Mouse (Mus musculus) liver, adult 2 months (tissue): ENCODE results near the gene Lrp6. TPM values are rescaled to one million over a fixed set of nuclear protein-coding genes. Genes with fewer than 3 reads are reported as not detected.

Source experiments
- DNase-seq: peaks from one replicate; pipeline ENCODE4 v3.0.0-alpha.2; 2011; ENCODE audit warnings: low read depth, low spot score; ENCODE audit errors: extremely low read depth
- H3K27ac ChIP-seq: fragments of 200-500 bp; replicated peaks from 2 replicates; pipeline ENCODE4 v1.5.1; 2012; ENCODE audit warnings: low read depth, mild to moderate bottlenecking, control low read depth, inconsistent platforms, low read length; ENCODE audit not compliant: insufficient read depth
- H3K27me3 ChIP-seq: fragments of 200-500 bp; 2 replicates; pipeline ENCODE4 v1.6.1; 2012; ENCODE audit warnings: mild to moderate bottlenecking, moderate library complexity, low read length, inconsistent platforms; ENCODE audit not compliant: control insufficient read depth, insufficient read depth
- H3K36me3 ChIP-seq: fragments of 200-500 bp; 2 replicates; pipeline ENCODE4 v1.6.1; 2012; ENCODE audit warnings: low read length, inconsistent platforms; ENCODE audit not compliant: control insufficient read depth, insufficient read depth
- H3K4me1 ChIP-seq: fragments of 200-500 bp; 2 replicates; pipeline ENCODE4 v1.6.1; 2011; ENCODE audit warnings: low read length; ENCODE audit not compliant: control insufficient read depth, insufficient read depth
- H3K4me3 ChIP-seq: fragments of 200-500 bp; 2 replicates; pipeline ENCODE4 v1.5.1; 2011; ENCODE audit warnings: low read depth, mild to moderate bottlenecking, control low read depth, low read length, moderate library complexity; ENCODE audit not compliant: insufficient read depth
- H3K79me2 ChIP-seq: fragments of 200-500 bp; 2 replicates; pipeline ENCODE4 v1.6.1; 2012; ENCODE audit warnings: inconsistent platforms, mild to moderate bottlenecking, low read length, moderate library complexity; ENCODE audit not compliant: control insufficient read depth, insufficient read depth
- H3K9ac ChIP-seq: fragments of 200-500 bp; 2 replicates; pipeline ENCODE4 v1.6.1; 2012; ENCODE audit warnings: low read depth, mild to moderate bottlenecking, control low read depth, inconsistent platforms, low read length
- CTCF ChIP-seq: fragments of 200-500 bp; IDR thresholded peaks from 2 replicates; pipeline ENCODE4 v1.5.1; 2011; ENCODE audit warnings: low read depth, low read length, control low read depth
- POLR2A ChIP-seq: fragments of 200-500 bp; IDR thresholded peaks from 2 replicates; pipeline ENCODE4 v1.6.1; 2011; ENCODE audit warnings: low read length, control low read depth; ENCODE audit not compliant: insufficient read depth; ENCODE audit errors: extremely low read depth
- WGBS: fragments of 180-500 bp; shearing (Covaris S2); methylation state at CpG from one replicate; pipeline ENCODE4 v1.1.7; 2018; 5-methylcytosine and 5-hydroxymethylcytosine counted together
- polyA plus RNA-seq: library from polyadenylated mRNA; depleted of rRNA; stranded (reverse); fragments of >200 nt; gene quantifications from 2 replicates; pipeline ENCODE4 v1.2.3, GENCODE M21; 2012
- total RNA-seq: library from RNA; depleted of rRNA; stranded (reverse); fragments of >200 nt; gene quantifications from 2 replicates; pipeline ENCODE4 v1.2.3, GENCODE M21; 2014

Gene Lrp6
- total and polyA plus RNA-seq, 2 experiments: 15.0 to 48.2 TPM

- Histone ChIP-seq H3K4me1 (peaks cover 35% of the 10 kb centered on the region), H3K79me2 (peaks cover 27% of the 10 kb centered on the region), H3K27me3 (no peaks in the 10 kb centered on the region), H3K9ac (no peak overlapping the region), H3K27ac (peak overlapping the region; percentile 15), H3K36me3 (no peaks in the 10 kb centered on the region), H3K4me3 (no peak overlapping the region)
- peak; percentile 63 for DNase-seq
- TF ChIP-seq CTCF: no peak
- no peak for TF ChIP-seq POLR2A
- 32% methylated on average over 7 of the region's 7 CpGs for WGBS
These were observed 10.4 kb downstream of the Lrp6 start for GRCm38 (mm10) chr6:134556185-134556950.

- Histone ChIP-seq H3K79me2 (peaks cover 32% of the 10 kb centered on the region), H3K4me3 (no peak overlapping the region), H3K36me3 (no peaks in the 10 kb centered on the region), H3K27ac (no peak overlapping the region), H3K27me3 (no peaks in the 10 kb centered on the region), H3K4me1 (peaks cover 30% of the 10 kb centered on the region), H3K9ac (no peak overlapping the region)
- 17% methylated on average over 3 of the region's 3 CpGs for WGBS
- no peak for TF ChIP-seq POLR2A
- TF ChIP-seq CTCF: no peak
- peak; percentile 97 for DNase-seq
These were observed 11.6 kb downstream of the Lrp6 start for GRCm38 (mm10) chr6:134555178-134555577.

GRCm38 (mm10) chr6:134554230-134554629 is 12.5 kb downstream of the Lrp6 start:
- Histone ChIP-seq H3K4me1 (peaks cover 25% of the 10 kb centered on the region), H3K36me3 (no peaks in the 10 kb centered on the region), H3K27ac (no peak overlapping the region), H3K79me2 (peaks cover 28% of the 10 kb centered on the region), H3K27me3 (no peaks in the 10 kb centered on the region), H3K9ac (no peak overlapping the region), H3K4me3 (no peak overlapping the region)
- no peak for DNase-seq
- 18% methylated on average over 4 of the region's 4 CpGs for WGBS
- TF ChIP-seq POLR2A (no peak), CTCF (no peak)

- Histone ChIP-seq H3K27me3 (no peaks in the 10 kb centered on the region), H3K36me3 (no peaks in the 10 kb centered on the region), H3K4me3 (no peak overlapping the region), H3K27ac (no peak overlapping the region), H3K79me2 (peaks cover 33% of the 10 kb centered on the region), H3K4me1 (peaks cover 13% of the 10 kb centered on the region), H3K9ac (no peak overlapping the region)
- 73% methylated on average over 1 of the region's 1 CpGs for WGBS
- TF ChIP-seq CTCF (no peak), POLR2A (no peak)
- no peak for DNase-seq
These were observed 15.8 kb downstream of the Lrp6 start for GRCm38 (mm10) chr6:134551007-134551406.

- H3K9ac ChIP-seq: no peak overlapping the region
- no peaks in the 10 kb centered on the region for H3K27me3 ChIP-seq
- DNase-seq: peak; percentile 33
- H3K79me2 ChIP-seq: peaks cover 33% of the 10 kb centered on the region
- WGBS: 78% methylated on average over 1 of the region's 1 CpGs
- H3K27ac ChIP-seq: no peak overlapping the region
- no peaks in the 10 kb centered on the region for H3K36me3 ChIP-seq
- no peak overlapping the region for H3K4me3 ChIP-seq
- peaks cover 10% of the 10 kb centered on the region for H3K4me1 ChIP-seq
- TF ChIP-seq POLR2A: no peak
These were observed 16.4 kb downstream of the Lrp6 start for GRCm38 (mm10) chr6:134550396-134550795.

GRCm38 (mm10) chr6:134544843-134545242 is 21.9 kb downstream of the Lrp6 start:
- Histone ChIP-seq H3K4me3 (no peak overlapping the region), H3K36me3 (peaks cover 8% of the 10 kb centered on the region), H3K79me2 (peaks cover 45% of the 10 kb centered on the region), H3K9ac (no peak overlapping the region), H3K4me1 (peaks cover 21% of the 10 kb centered on the region), H3K27me3 (no peaks in the 10 kb centered on the region), H3K27ac (peak overlapping the region; percentile 33; the same call in 1 of the 2 replicates)
- peak; percentile 44 for DNase-seq
- TF ChIP-seq POLR2A: no peak
- no peak for TF ChIP-seq CTCF
- 43% methylated on average over 3 of the region's 3 CpGs for WGBS
